Mouse (Mus musculus) 3134 (cell line): ENCODE results near the gene 1700030K09Rik.

Source experiments
- DNase-seq: peaks from one replicate; pipeline ENCODE4 v3.0.0-alpha.2; 2011; ENCODE audit warnings: low spot score; ENCODE audit not compliant: insufficient read length; ENCODE audit errors: extremely low read depth

The 1700030K09Rik gene

GRCm38 (mm10) chr8:72504137-72504536 lies 60.5 kb downstream of the 1700030K09Rik start:
- no peak for DNase-seq

DNA sequence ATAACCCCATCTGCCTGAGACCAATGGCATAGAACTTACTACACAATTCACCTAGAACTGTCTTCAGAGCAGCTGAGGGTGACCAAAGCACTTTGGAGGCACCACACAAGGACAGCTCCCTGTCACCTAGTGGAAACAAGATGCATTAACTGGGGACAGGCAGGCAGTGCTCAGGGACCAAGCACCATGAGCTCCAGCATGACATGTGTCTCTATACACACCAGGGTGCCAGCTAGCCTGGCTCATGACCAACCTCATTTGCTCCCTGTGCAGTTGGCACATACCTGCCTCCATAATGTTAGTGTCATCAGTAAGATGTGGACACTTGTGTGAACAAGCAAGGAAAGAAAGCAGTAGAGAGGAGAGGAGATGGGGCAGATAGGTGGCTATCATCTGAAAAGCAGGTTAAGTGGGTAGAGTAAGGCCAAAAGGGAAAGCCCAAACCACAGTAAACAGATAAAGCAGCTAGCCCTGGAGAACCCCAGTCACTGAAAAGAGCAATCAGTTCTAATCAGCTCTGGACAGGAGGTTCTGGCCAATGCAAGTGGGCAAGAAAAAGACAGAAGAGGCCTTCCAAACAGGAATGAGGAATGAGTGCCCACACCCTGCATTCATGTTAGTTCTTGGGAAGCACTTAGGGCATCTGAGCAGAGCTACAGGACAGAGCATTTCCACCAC lies 61.1 kb downstream of the 1700030K09Rik start:
- DNase-seq = no peak

DNA sequence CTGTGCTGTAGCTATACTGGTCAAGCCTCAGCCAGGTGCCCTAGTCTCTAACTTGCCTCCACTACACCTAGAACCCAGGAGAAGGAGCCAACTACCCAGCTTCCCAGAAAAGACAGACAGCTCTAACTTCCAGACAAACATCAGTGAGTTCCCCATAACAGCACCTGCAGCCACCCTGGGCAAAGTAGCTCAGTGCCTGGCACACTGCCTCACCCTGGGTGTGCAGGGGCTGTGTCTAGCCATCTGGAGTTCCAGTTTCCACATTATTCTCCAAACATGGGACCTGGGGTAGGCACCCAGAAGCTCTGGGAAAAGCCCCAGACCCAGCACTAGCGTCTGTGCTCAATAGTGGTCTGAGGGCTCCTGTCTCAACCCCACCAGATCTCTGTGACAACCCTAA lies 63.8 kb downstream of the 1700030K09Rik start:
- DNase-seq = no peak
